Mouse (Mus musculus): Measurements from ENCODE around the gene Pole.

The Pole gene

DNA sequence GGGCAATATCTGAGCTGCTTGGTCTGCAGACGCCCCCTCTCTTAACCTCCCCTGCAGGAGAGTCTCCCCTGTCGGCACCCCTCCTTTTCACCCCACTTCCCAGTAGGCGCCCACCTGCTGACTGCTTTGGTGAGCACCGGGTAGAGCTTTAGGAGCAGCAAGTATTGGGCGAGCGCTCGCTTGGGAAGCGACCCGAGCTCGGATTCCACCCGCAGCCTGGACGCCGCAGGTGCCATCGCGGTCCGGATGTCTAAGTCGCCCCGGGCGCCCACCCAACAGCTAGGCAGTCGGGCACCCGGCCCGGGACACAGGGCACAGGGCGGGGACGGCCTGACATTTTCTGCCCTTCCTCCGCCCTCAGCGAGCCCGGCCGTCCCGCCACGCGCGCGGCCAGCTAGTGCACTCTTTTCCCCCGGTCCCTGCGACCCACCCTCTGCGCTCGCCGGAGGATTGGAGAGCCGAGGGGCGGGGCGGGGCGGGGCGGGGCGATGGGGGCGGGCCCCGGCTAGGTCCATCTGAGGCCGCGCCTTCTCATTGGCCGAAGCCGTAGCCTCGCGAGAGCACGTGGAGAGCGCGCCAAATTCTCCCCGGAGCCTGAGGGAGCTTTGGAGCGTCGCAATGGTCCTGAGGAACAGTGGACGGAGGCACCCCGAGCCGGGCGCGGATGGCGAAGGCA, at the start of gene Pole, which contains the start of gene Pxmp2:
Pole (plus strand) TSS at position 537 of the 676 bp plus-strand sequence.
Pxmp2 (minus strand) TSS at position 417 of the 676 bp plus-strand sequence.
- peak; percentile 80 to 84 for DNase-seq (ENCODE audit: low spot score in 2 of 2)

DNA sequence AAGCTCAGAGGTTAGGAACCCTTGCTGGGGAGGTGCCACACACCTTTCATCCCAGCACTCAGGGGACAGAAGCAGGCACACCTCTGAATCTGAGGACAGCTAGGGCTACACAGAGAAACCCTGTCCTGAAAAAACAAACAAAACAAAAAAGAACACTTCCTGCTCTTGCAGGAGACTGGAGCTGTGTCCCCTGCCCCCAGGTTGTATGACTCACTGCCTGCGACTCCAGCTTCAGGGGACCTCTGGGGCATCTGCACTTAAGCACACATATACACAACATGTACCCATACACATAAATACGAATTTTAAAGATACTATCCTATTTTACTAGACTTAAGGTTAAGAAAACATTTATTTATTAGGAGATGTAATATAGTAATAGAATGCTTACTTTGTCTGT, 42.0 kb upstream of the Pole start:
- DNase-seq (ENCODE audit: low spot score in 2 of 2) = no peak

DNA sequence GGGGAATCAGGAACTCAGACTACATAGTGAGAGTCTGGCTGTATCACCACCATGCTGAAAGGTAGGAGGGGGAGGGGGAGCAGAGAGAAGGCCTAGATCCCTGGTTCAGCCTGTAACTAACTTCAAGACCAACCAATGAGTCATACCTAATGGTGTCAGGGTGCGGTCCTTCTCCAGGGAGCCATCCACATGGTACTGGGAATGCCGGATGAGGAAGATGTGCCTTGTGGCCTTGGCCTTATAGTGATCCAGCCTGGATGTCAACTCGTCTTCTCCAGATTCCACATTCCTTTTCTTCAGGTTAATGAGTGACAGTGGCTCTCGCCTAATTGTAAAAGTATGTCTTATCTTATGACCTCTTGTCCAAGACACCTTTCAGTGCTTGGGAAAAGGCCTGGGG, 19.2 kb upstream of the Pole start:
- DNase-seq (ENCODE audit: low spot score in 2 of 2) = no peak

DNA sequence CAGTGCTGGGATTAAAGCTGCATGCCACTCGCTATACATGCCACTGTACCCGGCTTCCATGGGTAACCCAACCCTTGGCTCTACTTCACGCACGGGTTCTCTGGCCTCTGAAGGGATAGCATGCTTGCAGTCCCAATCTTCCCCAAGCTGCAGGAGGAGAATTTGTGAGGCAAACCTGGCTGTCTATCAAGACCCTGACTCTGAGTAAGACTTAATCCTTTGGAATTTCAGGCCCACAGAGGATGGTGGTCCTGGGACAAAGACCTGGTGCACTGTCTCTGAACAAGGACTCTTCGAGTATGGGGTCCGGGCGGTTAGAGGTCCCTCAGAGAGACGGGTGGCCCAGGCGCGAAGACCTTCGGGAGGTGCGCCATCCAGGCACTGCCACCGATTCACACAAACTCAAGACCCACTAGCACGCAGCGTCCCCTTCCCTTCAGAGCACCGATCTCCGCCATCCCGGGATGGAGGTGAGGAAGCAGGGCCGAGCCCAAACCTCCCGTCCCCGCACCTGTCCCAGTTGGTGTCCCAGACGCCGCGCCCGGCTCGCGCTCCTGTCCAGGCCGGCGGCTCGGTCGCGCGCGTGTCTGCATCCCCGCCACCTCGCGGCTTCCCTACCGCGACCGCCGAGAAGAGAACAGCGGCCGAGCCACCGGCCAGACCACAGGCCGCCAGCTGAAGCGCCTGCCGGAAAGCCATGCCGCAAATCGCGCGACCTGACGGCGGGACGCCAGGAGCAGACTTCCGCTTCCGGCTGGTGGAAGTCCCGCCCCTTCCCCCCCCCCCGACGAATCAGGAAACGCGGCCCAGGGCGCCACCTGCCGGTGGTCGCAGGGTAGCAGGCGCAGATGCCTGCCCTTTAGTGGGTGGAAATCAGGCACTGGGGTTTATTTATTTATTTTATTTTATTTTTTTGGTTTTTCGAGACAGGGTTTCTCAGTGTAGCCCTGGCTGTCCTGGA, 16.7 kb upstream of the Pole start, which contains the start of gene Pgam5:
Pgam5 (minus strand) TSS at position 773 of the 961 bp plus-strand sequence.
- DNase-seq (ENCODE audit: low spot score in 2 of 2) = peak; percentile 73 to 88

DNA sequence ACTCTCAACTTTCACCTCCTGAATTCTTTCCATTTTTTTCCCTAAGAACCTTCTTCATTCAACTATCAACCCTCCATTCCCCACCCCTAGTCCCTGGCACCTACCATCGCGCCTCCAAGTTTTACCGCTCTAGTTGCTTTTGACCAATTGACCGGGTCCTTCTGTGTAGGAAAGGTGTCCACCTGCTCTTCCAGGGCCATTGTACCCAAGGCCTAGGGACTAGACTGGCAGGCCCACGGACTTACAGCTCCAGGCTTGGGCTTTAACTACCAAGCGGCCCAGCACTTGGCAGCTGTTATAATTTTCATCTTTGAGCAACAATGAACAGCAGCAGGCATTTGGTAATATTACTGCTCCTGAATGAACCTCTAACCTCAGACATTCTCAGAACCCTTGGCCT, 15.9 kb upstream of the Pole start:
- DNase-seq (ENCODE audit: low spot score in 2 of 2) = no peak

DNA sequence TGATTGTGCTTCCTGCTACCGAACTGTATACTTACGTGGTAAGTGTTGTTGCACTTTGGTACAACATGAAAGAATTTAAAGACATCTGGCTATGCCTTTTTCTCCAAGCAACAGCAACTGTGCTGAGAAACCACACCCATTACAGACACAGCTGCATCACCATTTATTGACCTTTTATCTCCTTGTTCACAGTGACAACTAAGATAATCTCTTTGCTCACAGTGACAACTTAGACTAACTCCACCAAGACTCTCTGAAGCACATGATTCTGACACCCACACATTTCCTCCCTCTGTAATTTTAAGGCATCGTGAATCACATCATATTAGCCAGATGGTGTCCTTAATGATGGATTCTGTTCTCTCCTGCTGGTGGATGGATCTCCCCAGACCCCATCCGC, 12.0 kb upstream of the Pole start:
- no peak for DNase-seq (ENCODE audit: low spot score in 2 of 2)

DNA sequence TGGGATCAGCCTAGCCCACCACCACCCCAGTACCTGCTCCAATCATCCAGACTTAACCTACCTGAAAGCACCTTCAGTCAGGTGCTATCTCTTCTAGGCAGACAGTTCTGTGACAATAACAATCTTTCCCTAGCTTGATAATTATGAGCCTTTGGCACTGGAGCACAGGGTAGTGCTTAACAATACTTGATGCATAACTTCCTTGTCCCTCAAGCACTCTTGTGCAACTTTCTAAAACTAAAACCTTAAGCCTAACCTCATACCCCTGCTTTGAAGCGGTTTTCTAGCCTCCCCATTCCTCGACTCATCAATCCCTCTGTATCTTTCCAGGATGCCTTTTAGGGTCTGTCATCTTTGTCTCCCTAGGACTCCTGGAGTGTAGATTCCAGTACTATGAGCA, 11.3 kb upstream of the Pole start:
- DNase-seq (ENCODE audit: low spot score in 2 of 2) = no peak

DNA sequence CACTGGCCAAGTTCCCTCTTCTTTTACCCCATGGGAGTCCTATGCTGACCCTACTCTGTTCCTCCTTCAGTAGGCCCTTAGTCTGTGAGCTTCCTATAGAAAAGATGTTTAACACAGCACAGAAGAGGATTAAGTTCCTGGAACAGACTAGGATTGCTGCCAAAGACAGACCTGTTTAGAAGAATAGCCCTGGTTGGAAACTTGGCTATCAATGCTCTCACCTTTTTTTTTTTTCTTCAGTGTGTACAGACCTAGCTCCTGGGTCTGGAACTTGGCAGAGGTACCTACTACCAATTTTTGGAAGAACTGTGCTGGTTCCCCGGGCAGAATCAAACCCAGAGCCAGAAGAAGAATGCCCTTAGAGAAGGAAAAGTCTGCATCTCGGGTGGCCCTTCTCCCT, 9.7 kb upstream of the Pole start:
- DNase-seq (ENCODE audit: low spot score in 2 of 2) = no peak

DNA sequence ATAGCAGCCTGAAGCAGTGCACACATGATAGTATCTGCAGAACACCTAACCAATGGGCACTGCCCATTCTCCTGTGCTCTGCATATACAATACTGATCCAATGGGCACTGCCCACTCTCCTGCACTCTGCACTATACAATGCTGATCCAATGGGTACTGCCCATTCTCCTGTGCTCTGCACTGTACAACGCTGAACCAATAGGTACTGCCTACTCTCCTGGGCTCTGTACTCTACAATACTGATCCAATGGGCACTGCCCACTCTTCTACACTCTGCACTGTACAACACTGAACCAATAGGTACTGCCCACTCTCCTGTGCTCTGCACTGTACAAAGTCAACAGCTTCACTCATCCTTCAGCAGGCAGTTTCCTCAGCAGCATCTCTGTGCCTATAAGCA, 9.2 kb upstream of the Pole start:
- DNase-seq (ENCODE audit: low spot score in 2 of 2) = no peak

DNA sequence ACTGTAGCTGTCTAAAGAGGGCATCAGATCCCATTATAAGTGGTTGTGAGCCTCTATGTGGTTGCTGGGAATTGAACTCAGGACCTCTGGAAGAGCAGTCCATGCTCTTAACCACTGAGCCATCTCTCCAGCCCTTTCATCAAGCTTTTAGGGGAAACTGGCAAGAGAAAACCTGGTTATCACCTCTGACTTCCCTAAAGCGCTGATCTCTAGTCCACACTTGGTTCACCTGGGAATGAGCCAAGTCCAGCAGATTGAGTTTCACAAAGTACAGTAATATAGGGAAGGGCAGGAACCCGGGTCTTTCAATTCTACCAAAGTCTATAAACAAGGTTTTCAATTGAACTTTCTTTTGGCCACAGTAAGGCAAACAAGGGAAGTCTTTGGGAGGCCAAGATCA, 4.1 kb upstream of the Pole start:
- DNase-seq (ENCODE audit: low spot score in 2 of 2) = no peak

DNA sequence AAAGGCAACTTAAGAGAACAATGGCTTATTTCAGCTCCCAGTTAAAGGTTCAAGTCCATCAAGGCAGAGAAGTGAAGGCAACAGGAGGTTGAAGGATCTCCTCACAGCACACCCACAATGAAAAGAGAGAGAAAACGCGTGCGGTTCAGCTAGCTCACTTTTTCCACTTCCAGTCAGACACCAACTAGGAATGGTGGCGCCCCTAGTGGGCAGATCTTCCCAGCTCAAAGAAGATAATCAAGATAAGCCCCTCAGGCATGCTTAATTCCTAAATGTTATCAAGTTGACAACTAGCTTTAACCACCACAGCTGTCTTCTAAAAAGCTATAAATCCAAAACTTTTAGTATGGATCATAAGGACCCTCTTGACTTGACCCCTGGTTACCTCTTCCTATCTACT, 1.6 kb upstream of the Pole start:
- peak; percentile 62 to 71 for DNase-seq (ENCODE audit: low spot score in 2 of 2)

DNA sequence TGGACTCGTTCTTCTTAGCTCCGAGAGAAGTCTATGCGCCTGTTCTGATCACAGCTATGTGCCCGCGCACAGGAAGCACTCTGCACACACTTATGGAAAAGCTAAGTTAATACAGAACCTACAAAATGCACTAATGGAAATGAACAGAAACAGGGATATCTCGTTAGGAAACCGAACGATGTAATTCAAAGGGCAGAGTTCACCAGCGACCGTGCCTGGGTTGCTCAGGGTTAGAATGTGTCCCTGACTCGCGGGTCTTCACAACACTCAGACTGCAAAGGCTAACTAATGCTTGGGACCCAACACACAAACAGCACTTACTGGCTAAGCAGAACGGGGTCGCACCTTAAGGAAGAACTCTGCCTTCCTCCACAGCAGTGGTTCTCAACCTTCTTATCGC, 950 bp upstream of the Pole start:
- no peak for DNase-seq (ENCODE audit: low spot score in 2 of 2)

DNA sequence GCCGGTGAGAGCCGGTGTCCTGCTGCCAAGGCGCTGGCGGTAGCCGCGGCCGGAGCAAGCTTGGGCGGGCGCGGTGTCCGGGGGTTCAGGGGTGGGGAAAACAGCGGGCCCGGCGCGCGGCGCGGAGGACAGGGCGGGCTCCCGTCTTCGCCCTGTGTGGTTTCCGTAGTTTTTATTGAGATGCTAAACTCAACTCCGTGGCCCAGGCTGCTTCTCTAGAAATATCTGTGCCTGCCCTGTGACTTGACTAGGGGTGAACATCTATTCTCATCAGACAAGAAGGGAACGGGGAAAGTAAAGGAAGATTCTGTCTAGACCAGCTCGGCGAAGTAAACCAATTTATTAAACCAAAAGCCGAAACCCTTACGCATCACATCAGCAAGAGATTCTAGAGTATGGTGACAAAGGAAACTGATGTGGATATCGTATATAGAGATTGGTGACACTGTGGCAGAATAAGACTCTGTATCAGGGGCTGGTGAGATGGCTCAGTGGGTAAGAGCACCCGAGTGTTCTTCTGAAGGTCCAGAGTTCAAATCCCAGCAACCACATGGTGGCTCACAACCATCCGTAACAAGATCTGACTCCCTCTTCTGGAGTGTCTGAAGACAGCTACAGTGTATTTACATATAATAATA, 459 bp downstream of the Pole start:
- DNase-seq (ENCODE audit: low spot score in 2 of 2) = no peak

DNA sequence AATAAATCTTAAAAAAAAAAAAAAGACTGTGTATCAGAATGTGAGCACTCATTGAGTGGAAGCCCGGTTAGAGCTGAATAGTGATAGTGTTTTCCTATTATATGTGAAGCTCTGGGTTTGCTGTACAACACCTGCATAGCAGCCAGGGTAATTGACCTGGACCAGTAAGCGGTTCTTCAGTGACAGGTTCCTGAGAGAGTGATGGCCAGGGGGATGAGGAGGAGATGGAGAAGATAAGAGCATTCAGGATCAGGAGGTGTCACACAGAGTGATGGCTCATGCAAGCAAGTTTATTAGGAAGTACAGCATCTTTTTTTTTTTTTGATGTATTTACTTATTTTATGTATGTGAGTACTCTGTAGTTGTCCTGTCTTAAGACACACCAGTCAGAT, 974 bp downstream of the Pole start:
- DNase-seq (ENCODE audit: low spot score in 2 of 2) = no peak

DNA sequence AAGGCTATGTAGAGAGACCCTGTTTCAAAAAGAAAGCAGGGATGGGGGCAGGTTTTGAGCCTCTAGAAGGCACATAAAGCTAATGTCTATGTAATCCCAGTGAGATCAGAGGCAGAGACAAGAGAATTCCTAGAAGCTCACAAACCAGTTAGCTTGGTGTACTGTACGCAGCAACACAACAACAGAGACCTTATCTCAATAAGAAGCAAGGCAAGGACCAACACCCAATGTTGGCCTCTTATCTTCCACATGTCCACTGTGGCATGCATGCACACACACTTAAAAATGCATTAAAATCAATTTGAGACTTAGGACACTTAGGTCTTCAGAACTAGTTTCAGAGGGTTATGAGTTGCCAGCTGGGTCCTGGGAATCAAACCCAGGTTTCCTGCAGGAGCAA, 5.5 kb downstream of the Pole start:
- DNase-seq (ENCODE audit: low spot score in 2 of 2) = no peak

DNA sequence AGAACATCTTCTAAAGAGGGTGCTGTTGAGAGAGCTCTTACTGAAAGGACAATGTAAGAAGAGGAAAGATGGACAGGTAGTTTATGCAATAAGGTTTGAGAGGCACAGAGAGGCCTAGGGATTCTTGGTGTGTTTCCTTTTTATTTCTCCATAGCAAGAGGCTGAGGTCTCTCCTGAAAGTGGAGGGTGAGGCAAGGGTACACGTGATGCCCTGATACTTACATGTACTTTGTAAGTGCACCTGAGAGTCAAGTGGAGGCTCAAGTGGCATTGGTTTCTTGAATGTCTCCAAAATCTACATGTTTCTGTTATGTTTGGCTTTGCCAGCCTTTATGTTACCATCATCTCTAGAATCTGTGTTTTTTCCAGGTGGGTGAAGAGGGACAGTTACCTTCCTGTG, 10.5 kb downstream of the Pole start:
- no peak for DNase-seq (ENCODE audit: low spot score in 2 of 2)

DNA sequence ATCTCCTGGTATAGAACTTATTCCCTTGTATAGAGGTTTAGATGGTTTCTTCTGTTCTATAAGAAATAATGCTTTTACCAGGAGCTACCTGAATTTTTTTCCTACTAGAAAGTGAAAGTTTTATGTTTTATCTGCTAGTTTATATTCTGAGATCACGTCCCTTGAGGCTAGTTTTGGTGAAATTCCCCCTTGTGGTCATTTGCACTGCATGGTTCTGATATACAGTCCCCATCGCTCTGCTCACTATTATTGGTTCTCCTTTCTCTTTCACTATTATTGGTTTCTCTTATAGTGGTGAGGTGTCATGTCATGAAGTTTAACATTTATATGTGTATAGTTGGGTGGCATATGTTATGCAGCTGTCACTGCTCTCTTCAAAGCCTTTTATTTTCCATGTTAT, 14.5 kb downstream of the Pole start:
- DNase-seq (ENCODE audit: low spot score in 2 of 2) = no peak

DNA sequence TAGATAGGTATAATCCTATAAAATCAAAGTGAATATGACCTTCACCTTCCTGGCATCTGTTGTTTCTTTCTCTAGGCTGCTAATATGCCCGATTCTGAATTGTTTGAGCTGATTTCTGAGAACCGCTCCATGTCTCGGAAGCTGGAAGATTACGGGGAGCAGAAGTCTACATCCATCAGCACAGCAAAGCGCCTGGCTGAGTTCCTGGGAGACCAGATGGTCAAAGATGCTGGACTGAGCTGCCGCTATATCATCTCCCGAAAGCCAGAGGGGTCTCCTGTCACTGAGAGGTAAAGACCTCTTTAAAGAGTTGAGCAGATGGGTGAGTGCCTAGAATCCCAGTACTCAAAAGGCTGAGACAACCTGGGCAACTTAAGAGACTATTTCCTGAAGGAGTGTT, 22.8 kb downstream of the Pole start:
- no peak for DNase-seq (ENCODE audit: low spot score in 2 of 2)

DNA sequence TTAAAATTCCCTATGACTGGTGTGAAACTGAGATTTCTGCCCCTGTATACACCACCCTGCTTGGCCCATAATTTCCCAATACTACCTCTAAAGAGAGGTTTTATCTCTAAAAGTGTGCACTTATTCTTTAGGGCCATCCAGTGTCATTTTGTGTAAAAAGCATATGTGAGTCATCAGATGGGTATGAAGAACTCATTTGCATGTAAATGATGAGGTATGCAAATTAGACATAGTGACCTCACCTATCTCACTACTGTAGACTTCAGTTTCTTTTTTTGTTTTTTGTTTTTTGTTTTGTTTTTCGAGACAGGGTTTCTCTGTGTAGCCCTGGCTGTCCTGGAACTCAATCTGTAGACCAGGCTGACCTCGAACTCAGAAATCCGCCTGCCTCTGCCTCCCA, 27.0 kb downstream of the Pole start:
- DNase-seq (ENCODE audit: low spot score in 2 of 2) = no peak

DNA sequence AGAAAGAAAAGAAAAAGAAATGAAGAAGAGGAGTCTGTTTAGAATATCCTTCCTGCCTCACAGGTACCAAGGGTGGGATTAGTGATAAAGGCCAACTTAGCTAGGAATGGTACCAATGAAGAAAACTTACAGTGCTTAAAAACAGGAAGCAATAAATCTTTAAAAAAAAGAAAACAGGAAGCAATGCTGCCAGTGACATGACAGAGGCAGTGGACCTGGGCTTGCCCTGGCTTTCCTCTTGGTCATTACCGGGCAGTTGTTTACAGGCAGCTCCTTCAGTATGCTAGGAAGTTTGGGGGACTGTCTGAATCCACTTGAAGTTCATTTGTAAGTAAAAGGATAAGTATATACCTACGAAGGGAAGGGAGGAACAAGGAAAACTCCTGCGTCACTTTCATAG, 44.4 kb downstream of the Pole start:
- no peak for DNase-seq (ENCODE audit: low spot score in 2 of 2)

DNA sequence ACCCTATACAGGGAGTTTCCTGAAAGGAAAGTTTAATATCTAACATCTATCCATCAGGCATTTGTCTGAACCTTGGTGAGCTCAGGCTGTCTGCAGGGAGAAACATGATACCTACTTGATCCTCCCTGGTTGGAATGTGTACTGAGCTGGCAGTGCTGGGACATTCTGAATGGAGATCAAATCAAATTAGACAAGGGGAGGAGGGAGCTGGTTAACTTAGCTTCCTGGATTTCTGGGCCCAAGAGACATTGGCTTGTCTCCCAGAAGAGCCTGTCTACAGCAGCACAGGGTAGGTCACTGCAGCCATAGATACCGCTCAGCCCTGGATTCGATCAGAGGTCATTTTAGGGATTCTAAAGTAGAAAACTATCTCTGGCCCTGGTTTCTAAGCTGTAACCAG, 52.7 kb downstream of the Pole start:
- DNase-seq (ENCODE audit: low spot score in 2 of 2) = no peak

DNA sequence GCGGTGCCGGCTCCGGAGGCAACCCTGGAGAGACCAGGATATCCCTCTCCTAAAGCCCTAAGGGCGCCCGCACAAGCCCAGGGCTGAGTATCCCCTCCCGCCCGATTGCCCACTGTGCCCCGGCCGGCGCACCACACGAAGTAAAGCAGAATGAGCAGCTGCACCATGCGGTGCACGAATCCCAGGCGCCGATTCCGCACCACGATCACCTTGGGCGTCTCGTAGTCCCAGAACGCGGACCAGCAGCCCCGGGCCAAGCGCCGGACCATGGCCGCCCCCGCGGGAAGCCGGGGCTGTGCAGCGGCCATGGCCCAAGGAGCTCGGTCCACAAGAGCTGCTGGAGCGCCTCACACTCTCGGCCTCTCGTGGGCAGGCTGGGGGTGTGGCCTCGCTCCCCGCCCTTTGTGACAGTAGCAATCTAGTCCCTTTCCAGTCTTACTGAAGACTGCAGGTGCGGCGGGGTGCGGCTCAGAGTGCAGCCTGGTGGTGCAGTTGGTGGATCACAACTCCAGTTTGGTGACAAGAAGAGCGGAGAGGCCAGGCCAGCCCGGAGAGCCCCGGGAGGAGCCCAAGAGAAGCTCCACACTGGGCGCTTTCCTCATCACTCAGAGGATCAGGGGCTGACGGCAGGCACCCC, 56.7 kb downstream of the Pole start, which contains the start of gene P2rx2:
P2rx2 (minus strand) TSS at position 565 of the 637 bp plus-strand sequence.
- DNase-seq (ENCODE audit: low spot score in 2 of 2) = no peak

Measured in spleen, postnatal 14 days (tissue).